Mouse (Mus musculus): ENCODE data around the gene Slc25a45.

Gene Slc25a45

GRCm38 (mm10) chr19:5877618-5878361 lies at the start of gene Slc25a45:
TSS of gene Slc25a45 (plus strand) at chr19:5877808.
- DNase-seq (ENCODE audit: low spot score): peak; percentile 76

- no peak for DNase-seq (ENCODE audit: low spot score)
Observed at GRCm38 (mm10) chr19:5828155-5828554, 49.5 kb upstream of the Slc25a45 start.

GRCm38 (mm10) chr19:5828905-5829304 lies 48.7 kb upstream of the Slc25a45 start:
- no peak for DNase-seq (ENCODE audit: low spot score)

- no peak for DNase-seq (ENCODE audit: low spot score)
Observed at GRCm38 (mm10) chr19:5829958-5830615, 47.5 kb upstream of the Slc25a45 start.

GRCm38 (mm10) chr19:5830776-5831175 lies 46.8 kb upstream of the Slc25a45 start:
- no peak for DNase-seq (ENCODE audit: low spot score)

GRCm38 (mm10) chr19:5831224-5831957 lies 46.2 kb upstream of the Slc25a45 start:
- DNase-seq (ENCODE audit: low spot score): no peak

GRCm38 (mm10) chr19:5831958-5832320 lies 45.7 kb upstream of the Slc25a45 start:
- no peak for DNase-seq (ENCODE audit: low spot score)

- DNase-seq (ENCODE audit: low spot score): no peak
Observed at GRCm38 (mm10) chr19:5832326-5832725, 45.3 kb upstream of the Slc25a45 start.

GRCm38 (mm10) chr19:5833287-5834100 lies 44.1 kb upstream of the Slc25a45 start:
- no peak for DNase-seq (ENCODE audit: low spot score)

- no peak for DNase-seq (ENCODE audit: low spot score)
Observed at GRCm38 (mm10) chr19:5834260-5834925, 43.2 kb upstream of the Slc25a45 start.

- DNase-seq (ENCODE audit: low spot score): no peak
Observed at GRCm38 (mm10) chr19:5835054-5835921, 42.3 kb upstream of the Slc25a45 start.

GRCm38 (mm10) chr19:5835922-5836430 lies 41.6 kb upstream of the Slc25a45 start:
- DNase-seq (ENCODE audit: low spot score): no peak

GRCm38 (mm10) chr19:5836941-5837572 lies 40.6 kb upstream of the Slc25a45 start:
- no peak for DNase-seq (ENCODE audit: low spot score)

- no peak for DNase-seq (ENCODE audit: low spot score)
Observed at GRCm38 (mm10) chr19:5837606-5838005, 40.0 kb upstream of the Slc25a45 start.

GRCm38 (mm10) chr19:5838136-5838891 lies 39.3 kb upstream of the Slc25a45 start:
- no peak for DNase-seq (ENCODE audit: low spot score)

GRCm38 (mm10) chr19:5838892-5839165 lies 38.8 kb upstream of the Slc25a45 start:
- DNase-seq (ENCODE audit: low spot score): no peak

GRCm38 (mm10) chr19:5839317-5840085 lies 38.1 kb upstream of the Slc25a45 start:
- DNase-seq (ENCODE audit: low spot score): no peak

- DNase-seq (ENCODE audit: low spot score): no peak
Observed at GRCm38 (mm10) chr19:5840086-5840889, 37.3 kb upstream of the Slc25a45 start.

Data from retina, embryonic 14.5 days (tissue).